Mouse (Mus musculus): ENCODE measurements around the gene Sgca. TPM values are rescaled to one million over a fixed set of nuclear protein-coding genes. Genes with fewer than 3 reads are reported as not detected.
"Not testable (repeated sequence)": the region's sequence is repeated elsewhere in the genome, so short reads cannot be mapped to it uniquely, and the experiment has no call there.

The Sgca gene
- polyA plus RNA-seq, 1 experiment from 2014 or later = 0.28 TPM

- TF ChIP-seq CTCF (IDR thresholded peaks at IDR 0.05; ENCODE audit: low read depth) = no peak
- H3K27me3 ChIP-seq (ENCODE audit: insufficient read depth, low read length) = no peaks in the 10 kb centered on the region
- no peak overlapping the region for H3K4me3 ChIP-seq (replicated peaks; ENCODE audit: low read depth, low read length)
- no peak overlapping the region for H3K27ac ChIP-seq
- no peak overlapping the region for H3K9ac ChIP-seq (ENCODE audit: low read depth, low read length)
- DNase-seq (ENCODE audit: low spot score) (no peak), ATAC-seq (replicated peaks; ENCODE audit: low FRiP score, low read depth) (no peak)
- 0 out of 2 replicates have a peak, but pooled peaks cover 14% of the 10 kb centered on the region for H3K4me1 ChIP-seq (replicated peaks; ENCODE audit: insufficient read depth, low read length)
- WGBS = 88% methylated on average over 3 of the region's 3 CpGs
- H3K4me2 ChIP-seq (ENCODE audit: low read length) = no peak overlapping the region
- H3K36me3 ChIP-seq (ENCODE audit: insufficient read depth, low read length) = 0 out of 2 replicates have a peak, but pooled peaks cover 2% of the 10 kb centered on the region
- no peaks in the 10 kb centered on the region for H3K9me3 ChIP-seq (replicated peaks; ENCODE audit: low read length)
Measured at GRCm38 (mm10) chr11:95015484-95015883, 39.4 kb upstream of the Sgca start.

GRCm38 (mm10) chr11:95012487-95012886 lies 36.4 kb upstream of the Sgca start:
- H3K27ac ChIP-seq = no peak overlapping the region
- DNase-seq (ENCODE audit: low spot score) (no peak), ATAC-seq (replicated peaks; ENCODE audit: low FRiP score, low read depth) (no peak)
- TF ChIP-seq CTCF (IDR thresholded peaks at IDR 0.05; ENCODE audit: low read depth) = no peak
- no peak overlapping the region for H3K4me2 ChIP-seq (ENCODE audit: low read length)
- H3K4me1 ChIP-seq (replicated peaks; ENCODE audit: insufficient read depth, low read length) = peaks cover 25% of the 10 kb centered on the region
- no peak overlapping the region for H3K4me3 ChIP-seq (replicated peaks; ENCODE audit: low read depth, low read length)
- WGBS = 54% methylated on average over 3 of the region's 3 CpGs
- H3K9me3 ChIP-seq (replicated peaks; ENCODE audit: low read length) = no peaks in the 10 kb centered on the region
- no peak overlapping the region; the same call in 1 of the 2 replicates for H3K9ac ChIP-seq (ENCODE audit: low read depth, low read length)
- H3K27me3 ChIP-seq (ENCODE audit: insufficient read depth, low read length) = no peaks in the 10 kb centered on the region
- H3K36me3 ChIP-seq (ENCODE audit: insufficient read depth, low read length) = 0 out of 2 replicates have a peak, but pooled peaks cover 2% of the 10 kb centered on the region

GRCm38 (mm10) chr11:95012075-95012474 lies 35.9 kb upstream of the Sgca start:
- H3K4me2 ChIP-seq (ENCODE audit: low read length) = no peak overlapping the region

GRCm38 (mm10) chr11:95011416-95011815 lies 35.3 kb upstream of the Sgca start:
- H3K9ac ChIP-seq (ENCODE audit: low read depth, low read length) = 0 out of 2 replicates have a peak overlapping the region, but pooled peaks have one; percentile 14
- no peaks in the 10 kb centered on the region for H3K9me3 ChIP-seq (replicated peaks; ENCODE audit: low read length)
- H3K27me3 ChIP-seq (ENCODE audit: insufficient read depth, low read length) = no peaks in the 10 kb centered on the region
- no peak overlapping the region for H3K27ac ChIP-seq
- 35% methylated on average over 1 of the region's 1 CpGs for WGBS
- ATAC-seq (replicated peaks; ENCODE audit: low FRiP score, low read depth) = no peak
- H3K4me1 ChIP-seq (replicated peaks; ENCODE audit: insufficient read depth, low read length) = peaks cover 26% of the 10 kb centered on the region
- H3K4me2 ChIP-seq (ENCODE audit: low read length) = peak overlapping the region; percentile 90
- TF ChIP-seq CTCF (IDR thresholded peaks at IDR 0.05; ENCODE audit: low read depth) = no peak
- H3K36me3 ChIP-seq (ENCODE audit: insufficient read depth, low read length) = 0 out of 2 replicates have a peak, but pooled peaks cover 2% of the 10 kb centered on the region
- no peak for DNase-seq (ENCODE audit: low spot score)
- no peak overlapping the region; the same call in 1 of the 2 replicates for H3K4me3 ChIP-seq (replicated peaks; ENCODE audit: low read depth, low read length)

More at GRCm38 (mm10) chr11:95012075-95012474, 35.9 kb upstream of the Sgca start:
- Histone ChIP-seq H3K4me1 (replicated peaks; ENCODE audit: insufficient read depth, low read length) (peaks cover 25% of the 10 kb centered on the region), H3K27me3 (ENCODE audit: insufficient read depth, low read length) (no peaks in the 10 kb centered on the region), H3K36me3 (ENCODE audit: insufficient read depth, low read length) (0 out of 2 replicates have a peak, but pooled peaks cover 2% of the 10 kb centered on the region), H3K9me3 (replicated peaks; ENCODE audit: low read length) (no peaks in the 10 kb centered on the region), H3K27ac (no peak overlapping the region), H3K9ac (ENCODE audit: low read depth, low read length) (no peak overlapping the region; the same call in 1 of the 2 replicates), H3K4me3 (replicated peaks; ENCODE audit: low read depth, low read length) (no peak overlapping the region)
- DNase-seq (ENCODE audit: low spot score) (no peak), ATAC-seq (replicated peaks; ENCODE audit: low FRiP score, low read depth) (no peak)
- no peak for TF ChIP-seq CTCF (IDR thresholded peaks at IDR 0.05; ENCODE audit: low read depth)
- WGBS = 52% methylated on average over 3 of the region's 3 CpGs

- not testable (repeated sequence) for H3K9ac ChIP-seq (ENCODE audit: low read depth, low read length); H3K27ac ChIP-seq
Measured at GRCm38 (mm10) chr11:95010841-95011403, 34.8 kb upstream of the Sgca start.

GRCm38 (mm10) chr11:95010141-95010739 lies 34.1 kb upstream of the Sgca start:
- ATAC-seq (replicated peaks; ENCODE audit: low FRiP score, low read depth) = no peak
- H3K9ac ChIP-seq (ENCODE audit: low read depth, low read length) = peak overlapping the region; percentile 72
- under 1% methylated on average over 39 of the region's 40 CpGs for WGBS

More at GRCm38 (mm10) chr11:95010841-95011403, 34.8 kb upstream of the Sgca start:
- 5% methylated on average over 4 of the region's 4 CpGs for WGBS
- H3K27me3 ChIP-seq (ENCODE audit: insufficient read depth, low read length); ATAC-seq (replicated peaks; ENCODE audit: low FRiP score, low read depth); DNase-seq (ENCODE audit: low spot score); H3K36me3 ChIP-seq (ENCODE audit: insufficient read depth, low read length); H3K9me3 ChIP-seq (replicated peaks; ENCODE audit: low read length): not testable (repeated sequence)
- Histone ChIP-seq H3K4me3 (replicated peaks; ENCODE audit: low read depth, low read length) (peak overlapping the region; percentile 66), H3K4me1 (replicated peaks; ENCODE audit: insufficient read depth, low read length) (peaks cover 28% of the 10 kb centered on the region), H3K4me2 (ENCODE audit: low read length) (peak overlapping the region; percentile 90)

More at GRCm38 (mm10) chr11:95010141-95010739, 34.1 kb upstream of the Sgca start:
- Histone ChIP-seq H3K9me3 (replicated peaks; ENCODE audit: low read length) (no peaks in the 10 kb centered on the region), H3K4me1 (replicated peaks; ENCODE audit: insufficient read depth, low read length) (peaks cover 28% of the 10 kb centered on the region), H3K27me3 (ENCODE audit: insufficient read depth, low read length) (no peaks in the 10 kb centered on the region), H3K27ac (peak overlapping the region; percentile 87), H3K4me2 (ENCODE audit: low read length) (peak overlapping the region; percentile 90), H3K4me3 (replicated peaks; ENCODE audit: low read depth, low read length) (peak overlapping the region; percentile 66), H3K36me3 (ENCODE audit: insufficient read depth, low read length) (0 out of 2 replicates have a peak, but pooled peaks cover 2% of the 10 kb centered on the region)
- TF ChIP-seq CTCF (IDR thresholded peaks at IDR 0.05; ENCODE audit: low read depth) = no peak
- DNase-seq (ENCODE audit: low spot score) = no peak

All from kidney, postnatal 0 days (tissue).